Mouse (Mus musculus) embryo, embryonic 10.5 days (tissue): ENCODE measurements around the gene Srebf1.

Experiments used
- DNase-seq: peaks from one replicate; pipeline ENCODE4 v3.0.0-alpha.2; 2015; ENCODE audit warnings: low spot score

The Srebf1 gene

GRCm38 (mm10) chr11:60206207-60206606 lies 16.2 kb downstream of the Srebf1 start:
- no peak for DNase-seq

DNA sequence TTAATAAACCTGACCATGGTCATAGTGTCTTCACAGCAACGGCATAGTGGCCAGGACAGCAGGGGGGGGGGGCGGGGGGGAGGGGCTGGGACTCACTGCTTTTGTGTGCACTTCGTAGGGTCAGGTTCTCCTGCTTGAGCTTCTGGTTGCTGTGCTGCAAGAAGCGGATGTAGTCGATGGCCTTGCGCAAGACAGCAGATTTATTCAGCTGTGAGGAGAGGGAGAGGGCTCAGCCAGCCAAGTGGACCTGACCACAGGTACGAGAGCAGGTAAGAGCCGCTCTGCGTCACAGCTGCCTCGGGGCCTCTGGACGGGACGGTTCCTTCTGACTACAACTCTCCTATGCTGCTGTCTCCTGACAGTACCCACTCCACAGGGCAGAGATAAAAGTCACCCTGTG lies 17.4 kb downstream of the Srebf1 start:
- DNase-seq, result no peak

- DNase-seq, result no peak
Observed at GRCm38 (mm10) chr11:60202710-60203638, 19.4 kb downstream of the Srebf1 start.

GRCm38 (mm10) chr11:60200384-60200783 lies 22.0 kb downstream of the Srebf1 start:
- no peak for DNase-seq

DNA sequence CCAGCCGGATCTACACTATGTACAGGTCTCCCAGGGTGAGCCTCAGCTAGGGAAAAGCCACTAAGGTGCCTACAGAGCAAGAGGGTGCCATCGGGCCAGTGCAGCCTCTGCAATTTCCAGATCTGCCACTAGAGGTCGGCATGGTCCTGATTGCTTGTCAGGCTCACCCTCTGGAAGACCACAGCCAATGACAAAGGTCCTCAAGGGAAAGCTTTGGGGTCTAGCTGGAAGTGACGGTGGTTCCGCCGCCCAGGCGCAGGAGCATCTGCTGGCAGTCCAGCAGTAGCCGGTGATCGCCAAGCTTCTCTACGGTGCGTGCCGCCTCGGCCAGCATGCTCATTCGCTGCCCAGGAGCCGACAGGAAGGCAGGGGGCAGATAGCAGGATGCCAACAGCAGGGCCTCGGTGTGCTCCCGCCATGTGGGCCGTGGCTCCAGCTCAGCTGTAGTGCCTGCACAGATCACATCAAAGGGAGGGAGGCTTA lies 22.6 kb downstream of the Srebf1 start:
- DNase-seq, result peak; percentile 96

DNA sequence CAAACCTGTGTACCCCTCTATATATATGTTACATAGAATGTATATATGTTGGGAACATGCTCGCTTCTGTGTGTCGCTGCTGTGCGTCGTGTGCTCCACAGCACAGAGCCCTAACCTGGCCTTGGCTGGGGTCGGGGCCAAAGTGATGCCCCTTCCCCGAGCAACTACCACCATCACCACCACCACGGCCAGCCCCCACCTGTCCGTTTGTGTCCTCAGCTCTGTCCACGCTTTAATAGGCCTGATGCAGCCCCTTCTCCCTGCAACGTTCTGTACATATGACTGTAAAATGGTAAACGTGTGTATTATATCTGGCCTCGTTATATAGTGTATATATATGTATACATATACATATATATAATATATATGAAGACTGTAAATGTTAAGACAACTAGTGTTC lies 23.7 kb downstream of the Srebf1 start:
- no peak for DNase-seq

DNA sequence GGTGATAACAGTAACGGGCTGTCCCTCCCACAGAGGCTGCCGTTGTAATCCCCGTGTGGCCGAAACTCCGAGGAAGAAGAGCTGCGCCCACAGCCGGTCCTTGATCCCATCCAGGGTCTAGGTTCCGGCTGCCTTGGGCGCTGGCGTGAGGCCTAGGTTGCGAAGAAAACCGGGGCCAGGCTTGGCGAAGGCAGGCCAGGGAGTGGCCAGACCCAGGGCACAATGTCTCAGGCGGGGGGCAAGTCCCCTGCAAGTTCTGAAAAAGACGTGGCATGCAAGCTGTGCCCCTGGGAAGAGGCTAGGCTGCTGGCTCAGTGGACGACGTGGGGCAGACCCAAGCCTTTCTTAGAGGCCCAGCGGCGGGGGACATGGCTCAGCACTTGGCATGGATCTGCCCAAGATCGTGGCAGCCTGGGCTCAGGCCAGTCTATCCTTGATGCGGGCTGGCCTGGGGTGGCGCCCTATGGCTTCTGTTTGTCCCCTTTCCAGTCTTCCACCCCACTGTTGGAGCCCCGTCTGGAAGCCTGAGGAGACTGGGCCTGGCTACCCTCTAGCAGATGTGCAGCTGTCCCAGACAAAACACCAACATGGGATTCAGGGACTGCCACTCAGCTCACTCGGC lies 24.3 kb downstream of the Srebf1 start:
- no peak for DNase-seq

DNA sequence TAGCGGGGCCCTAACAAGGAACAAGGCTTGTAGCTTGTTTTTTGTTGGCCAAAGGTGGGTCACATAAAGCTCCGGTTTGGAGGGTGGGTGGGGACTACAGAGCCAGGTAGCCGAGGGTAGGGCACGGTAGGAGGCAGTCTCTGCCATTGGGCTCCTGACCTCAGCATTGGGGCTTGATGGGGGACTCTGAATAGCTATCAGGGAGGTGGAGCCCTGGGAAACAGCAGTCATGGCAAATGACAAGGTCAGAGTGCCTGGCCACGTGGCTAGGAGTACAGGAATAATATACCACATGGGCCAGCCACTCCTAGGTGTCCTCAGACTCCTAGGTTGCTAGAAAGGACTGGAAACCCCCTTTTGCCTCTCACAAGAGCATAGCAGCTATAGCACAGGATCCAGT lies 26.0 kb downstream of the Srebf1 start:
- no peak for DNase-seq

- DNase-seq, result peak; percentile 68
Observed at GRCm38 (mm10) chr11:60195108-60195507, 27.3 kb downstream of the Srebf1 start.

DNA sequence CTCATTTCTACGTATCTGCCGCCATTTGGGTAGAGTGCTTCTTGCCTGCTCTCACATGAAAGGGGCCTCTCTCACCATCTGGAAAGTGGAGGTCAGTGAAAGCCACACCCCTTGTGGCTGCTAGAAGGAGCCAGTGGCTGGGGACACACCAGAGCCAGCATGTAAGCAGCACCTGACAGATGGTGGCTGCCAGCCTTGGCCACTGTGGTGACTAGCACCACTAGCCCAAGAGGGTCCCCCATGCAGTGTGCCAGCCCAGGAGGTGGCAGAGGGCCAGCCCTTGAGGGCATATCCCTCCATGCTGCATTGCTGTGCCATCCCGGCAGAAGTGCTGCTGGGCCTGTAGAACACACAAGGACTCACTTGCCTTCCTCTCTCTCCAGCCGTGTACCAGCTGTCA lies 28.8 kb downstream of the Srebf1 start:
- DNase-seq, result no peak

- DNase-seq, result no peak
Observed at GRCm38 (mm10) chr11:60192534-60192933, 29.8 kb downstream of the Srebf1 start.

GRCm38 (mm10) chr11:60190055-60190641 lies 32.2 kb downstream of the Srebf1 start:
- no peak for DNase-seq

GRCm38 (mm10) chr11:60189501-60190040 lies 32.8 kb downstream of the Srebf1 start:
- DNase-seq, result no peak

DNA sequence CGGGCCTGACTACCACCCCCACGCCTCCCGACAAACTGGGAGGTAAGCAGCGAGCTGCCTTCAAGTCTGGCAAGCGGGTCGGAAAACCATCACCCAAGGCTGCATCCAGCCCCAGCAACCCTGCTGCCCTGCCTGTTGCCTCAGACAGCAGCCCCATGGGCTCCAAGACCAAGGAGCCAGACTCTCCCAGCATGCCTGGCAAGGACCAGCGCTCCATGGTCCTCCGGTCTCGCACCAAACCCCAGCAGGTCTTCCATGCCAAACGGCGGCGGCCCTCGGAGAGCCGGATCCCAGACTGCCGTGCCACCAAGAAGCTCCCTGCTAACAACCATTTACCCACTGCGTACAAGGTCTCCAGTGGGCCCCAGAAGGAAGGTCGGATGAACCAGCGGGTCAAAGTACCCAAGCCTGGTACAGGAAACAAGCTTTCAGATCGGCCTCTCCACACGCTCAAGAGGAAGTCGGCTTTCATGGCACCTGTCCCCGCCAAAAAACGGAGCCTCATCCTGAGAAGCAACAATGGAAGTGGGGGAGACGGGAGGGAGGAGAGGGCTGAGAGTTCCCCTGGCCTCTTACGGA lies 34.0 kb downstream of the Srebf1 start:
- DNase-seq, result no peak

- no peak for DNase-seq
Observed at GRCm38 (mm10) chr11:60187070-60187469, 35.3 kb downstream of the Srebf1 start.

DNA sequence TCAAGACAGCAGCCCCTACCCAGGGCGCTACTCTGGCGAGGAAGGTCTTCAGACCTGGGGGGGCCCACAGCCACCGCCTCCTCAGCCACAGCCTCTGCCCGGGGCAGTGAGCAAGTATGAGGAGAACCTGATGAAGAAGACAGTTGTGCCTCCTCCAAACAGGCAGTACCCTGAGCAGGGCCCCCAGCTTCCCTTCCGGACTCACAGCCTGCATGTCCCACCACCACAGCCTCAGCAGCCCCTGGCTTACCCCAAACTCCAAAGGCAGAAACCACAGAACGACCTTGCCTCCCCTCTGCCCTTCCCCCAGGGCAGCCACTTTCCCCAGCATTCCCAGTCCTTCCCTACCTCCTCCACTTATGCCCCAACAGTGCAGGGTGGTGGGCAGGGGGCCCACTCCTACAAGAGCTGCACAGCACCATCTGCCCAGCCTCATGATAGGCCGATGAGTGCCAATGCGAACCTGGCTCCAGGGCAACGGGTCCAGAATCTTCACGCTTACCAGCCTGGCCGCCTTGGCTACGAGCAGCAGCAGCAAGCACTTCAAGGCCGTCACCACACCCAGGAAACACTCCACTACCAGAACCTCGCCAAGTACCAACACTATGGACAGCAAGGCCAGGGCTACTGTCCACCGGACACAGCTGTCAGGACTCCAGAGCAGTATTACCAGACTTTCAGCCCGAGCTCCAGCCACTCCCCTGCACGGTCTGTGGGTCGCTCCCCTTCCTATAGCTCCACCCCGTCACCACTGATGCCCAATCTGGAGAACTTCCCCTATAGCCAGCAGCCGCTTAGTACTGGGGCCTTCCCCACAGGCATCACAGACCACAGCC lies 36.8 kb downstream of the Srebf1 start:
- no peak for DNase-seq

- no peak for DNase-seq
Observed at GRCm38 (mm10) chr11:60184346-60185325, 37.7 kb downstream of the Srebf1 start.

DNA sequence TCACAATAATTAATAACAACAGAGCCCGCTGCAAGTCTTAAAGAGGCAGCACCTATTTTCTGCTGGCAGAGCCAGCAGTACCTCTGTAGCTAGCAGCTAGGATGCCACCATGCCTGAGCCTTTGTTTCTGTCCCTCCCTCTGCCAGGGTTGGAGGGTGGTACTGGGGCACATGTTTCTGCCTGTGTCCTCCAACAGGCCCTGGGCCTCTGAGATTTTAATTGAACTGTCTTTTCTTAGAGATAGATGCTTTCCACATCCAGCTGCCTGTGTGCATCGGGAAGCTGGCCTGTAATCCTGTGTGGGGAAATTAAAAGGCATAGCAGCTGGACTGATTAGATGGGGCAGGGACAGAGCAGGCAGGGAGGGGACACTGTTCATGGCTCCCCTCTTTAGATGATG lies 39.6 kb downstream of the Srebf1 start:
- DNase-seq, result no peak

DNA sequence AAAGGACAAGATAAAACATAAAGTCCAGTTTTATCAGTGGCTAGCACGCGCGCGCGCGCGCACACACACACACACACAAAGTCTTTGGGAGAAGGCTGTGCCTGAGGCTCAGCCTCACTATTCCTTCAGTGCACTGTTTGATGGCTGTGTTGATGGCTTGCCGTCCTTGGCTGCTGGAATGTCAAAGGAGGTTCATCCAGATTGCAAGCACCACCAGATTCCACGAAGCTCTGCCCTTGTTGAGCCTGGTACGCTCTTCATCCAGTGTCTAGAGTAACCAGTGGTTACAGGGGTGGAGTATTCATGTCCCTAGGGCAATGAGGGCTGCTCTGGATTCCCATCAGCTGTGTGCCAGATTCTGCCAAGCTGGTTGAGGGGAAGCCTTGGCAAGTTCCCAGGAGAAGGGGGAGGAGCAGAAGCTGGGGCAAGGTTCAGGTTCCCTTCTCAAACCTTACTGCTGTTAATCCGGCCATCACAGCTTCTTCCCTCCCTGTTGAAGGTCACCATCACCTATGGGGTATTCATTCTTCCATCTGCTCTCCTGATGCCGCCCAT lies 40.2 kb downstream of the Srebf1 start:
- DNase-seq, result no peak

GRCm38 (mm10) chr11:60178506-60178905 lies 43.9 kb downstream of the Srebf1 start:
- no peak for DNase-seq
